Mouse (Mus musculus) erythroblast, embryonic 14.5 days (primary cell): ENCODE measurements around the gene Sik3.

Experiments
- GATA1 ChIP-seq: IDR thresholded peaks from 2 replicates; pipeline ENCODE4 v1.6.1; 2012; ENCODE audit warnings: low read length, inconsistent platforms, mixed read lengths
- TAL1 ChIP-seq: IDR thresholded peaks from 3 replicates; pipeline ENCODE4 v1.6.1; 2012; ENCODE audit warnings: low read length, inconsistent platforms, mixed read lengths

DNA sequence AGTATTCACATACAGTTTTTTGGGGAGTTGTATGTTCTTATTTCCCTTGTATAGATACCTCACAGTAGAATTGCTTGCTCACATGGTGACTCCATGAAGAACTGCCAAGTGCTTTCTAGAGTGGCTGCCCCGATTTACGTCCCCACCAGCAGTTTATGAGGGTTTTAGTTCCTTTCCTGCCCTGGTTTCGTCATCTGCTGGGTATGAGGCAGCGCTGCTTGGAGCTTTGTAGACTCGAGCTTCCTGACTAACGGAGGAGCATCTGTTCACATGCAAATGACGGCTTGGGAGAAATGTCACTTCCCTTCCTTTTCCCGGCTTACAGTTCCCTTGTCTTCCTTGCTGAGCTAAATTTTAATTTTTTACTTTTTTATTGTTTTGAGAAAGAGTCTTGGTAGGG lies 15.4 kb downstream of the Sik3 start:
- no peak for TF ChIP-seq TAL1
- no peak for TF ChIP-seq GATA1
